Mouse (Mus musculus): Measurements from ENCODE around the gene Gmpr2. TPM values are rescaled to one million over a fixed set of nuclear protein-coding genes. Genes with fewer than 3 reads are reported as not detected.
A peak's percentile ranks its signal among the peaks of the same experiment; 100 is the strongest.

The Gmpr2 gene
- polyA plus RNA-seq, 1 experiment from 2014 or later = 62.2 TPM

GRCm38 (mm10) chr14:55642679-55643059 lies 29.1 kb upstream of the Gmpr2 start:
- Histone ChIP-seq H3K27me3 (ENCODE audit: control insufficient read depth, insufficient read depth, low read depth, low read length) (no peaks in the 10 kb centered on the region), H3K9me3 (ENCODE audit: control insufficient read depth, low read length) (no peaks in the 10 kb centered on the region), H3K27ac (ENCODE audit: low read length) (peak overlapping the region; percentile 97), H3K9ac (ENCODE audit: low read length) (peak overlapping the region; percentile 98), H3K4me2 (ENCODE audit: low read depth, low read length) (peak overlapping the region; percentile 87), H3K4me3 (ENCODE audit: low read length) (peak overlapping the region; percentile 96), H3K4me1 (replicated peaks; ENCODE audit: control insufficient read depth, insufficient read depth, low read length) (peaks cover 13% of the 10 kb centered on the region), H3K36me3 (ENCODE audit: control insufficient read depth, insufficient read depth, low read length) (peaks cover 32% of the 10 kb centered on the region)
- 0 out of 2 replicates have a peak, but pooled peaks have one; percentile 20 for ATAC-seq (ENCODE audit: low read depth)
- 12% methylated on average over 8 of the region's 8 CpGs for WGBS

GRCm38 (mm10) chr14:55643060-55643907 lies 28.5 kb upstream of the Gmpr2 start, which contains the start of gene Tm9sf1:
Gene Tm9sf1, minus strand, starts transcription at chr14:55643806.
- no peaks in the 10 kb centered on the region for H3K27me3 ChIP-seq (ENCODE audit: control insufficient read depth, insufficient read depth, low read depth, low read length)
- H3K36me3 ChIP-seq (ENCODE audit: control insufficient read depth, insufficient read depth, low read length) = peaks cover 26% of the 10 kb centered on the region
- no peaks in the 10 kb centered on the region for H3K9me3 ChIP-seq (ENCODE audit: control insufficient read depth, low read length)
- peaks cover 13% of the 10 kb centered on the region for H3K4me1 ChIP-seq (replicated peaks; ENCODE audit: control insufficient read depth, insufficient read depth, low read length)
- WGBS = under 1% methylated on average over 87 of the region's 89 CpGs
- peak within 1 kb of the TSS; percentile 96 for H3K4me3 ChIP-seq (ENCODE audit: low read length)
- peak; percentile 90 for ATAC-seq (ENCODE audit: low read depth)
- H3K9ac ChIP-seq (ENCODE audit: low read length) = peak within 1 kb of the TSS; percentile 98
- peak within 1 kb of the TSS; percentile 97 for H3K27ac ChIP-seq (ENCODE audit: low read length)
- H3K4me2 ChIP-seq (ENCODE audit: low read depth, low read length) = peak within 1 kb of the TSS; percentile 87

DNA sequence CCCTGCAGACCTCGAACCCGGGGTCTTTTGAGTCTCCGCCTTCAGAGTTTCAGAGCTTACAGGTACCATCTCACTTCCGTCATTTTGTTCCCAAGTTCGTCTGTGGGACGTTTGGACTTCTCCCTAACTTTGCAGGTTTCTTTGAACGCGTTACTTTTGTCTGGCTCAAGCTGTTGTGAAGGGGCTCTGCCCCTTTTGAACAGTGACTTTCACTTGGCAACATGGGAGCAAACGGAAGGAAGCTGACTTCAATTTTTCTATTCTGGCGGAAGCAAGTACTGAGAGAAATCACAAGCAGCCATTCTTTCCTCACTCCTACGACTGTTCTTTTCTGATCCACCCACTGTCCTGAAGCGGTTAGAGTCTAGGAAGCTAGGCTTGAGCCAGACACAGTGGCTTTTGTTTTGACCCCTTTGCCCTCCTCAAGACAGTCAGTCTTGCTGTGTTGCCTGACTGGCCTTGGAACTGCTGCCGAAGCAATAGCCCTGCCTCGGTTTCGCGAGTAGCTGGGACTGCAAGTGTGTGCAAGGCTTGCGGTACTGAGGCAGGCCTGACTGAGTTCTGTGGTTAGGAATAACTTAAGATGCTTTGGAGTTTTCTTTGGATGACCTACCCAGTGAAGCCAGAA lies 27.4 kb upstream of the Gmpr2 start:
- peak overlapping the region; percentile 98 for H3K9ac ChIP-seq (ENCODE audit: low read length)
- H3K27ac ChIP-seq (ENCODE audit: low read length) = peak overlapping the region; percentile 97
- peak overlapping the region; percentile 96 for H3K4me3 ChIP-seq (ENCODE audit: low read length)
- peak overlapping the region; percentile 87 for H3K4me2 ChIP-seq (ENCODE audit: low read depth, low read length)
- peaks cover 19% of the 10 kb centered on the region for H3K36me3 ChIP-seq (ENCODE audit: control insufficient read depth, insufficient read depth, low read length)
- WGBS = 14% methylated on average over 17 of the region's 17 CpGs
- H3K9me3 ChIP-seq (ENCODE audit: control insufficient read depth, low read length) = no peaks in the 10 kb centered on the region
- H3K4me1 ChIP-seq (replicated peaks; ENCODE audit: control insufficient read depth, insufficient read depth, low read length) = peaks cover 13% of the 10 kb centered on the region
- ATAC-seq (ENCODE audit: low read depth) = no peak
- H3K27me3 ChIP-seq (ENCODE audit: control insufficient read depth, insufficient read depth, low read depth, low read length) = no peaks in the 10 kb centered on the region

GRCm38 (mm10) chr14:55649884-55650283 lies 21.9 kb upstream of the Gmpr2 start, which contains the start of gene Tssk4:
Gene Tssk4, plus strand, starts transcription at chr14:55650184.
- no peak within 1 kb of the TSS for H3K4me2 ChIP-seq (ENCODE audit: low read depth, low read length)
- no peak within 1 kb of the TSS for H3K27ac ChIP-seq (ENCODE audit: low read length)
- no peaks in the 10 kb centered on the region for H3K36me3 ChIP-seq (ENCODE audit: control insufficient read depth, insufficient read depth, low read length)
- no peak within 1 kb of the TSS for H3K9ac ChIP-seq (ENCODE audit: low read length)
- no peaks in the 10 kb centered on the region for H3K9me3 ChIP-seq (ENCODE audit: control insufficient read depth, low read length)
- no peaks in the 10 kb centered on the region for H3K27me3 ChIP-seq (ENCODE audit: control insufficient read depth, insufficient read depth, low read depth, low read length)
- WGBS = 93% methylated on average over 2 of the region's 2 CpGs
- peaks cover 1% of the 10 kb centered on the region for H3K4me1 ChIP-seq (replicated peaks; ENCODE audit: control insufficient read depth, insufficient read depth, low read length)
- ATAC-seq (ENCODE audit: low read depth) = no peak
- H3K4me3 ChIP-seq (ENCODE audit: low read length) = no peak within 1 kb of the TSS

GRCm38 (mm10) chr14:55651528-55651927 lies 20.2 kb upstream of the Gmpr2 start:
- Histone ChIP-seq H3K27me3 (ENCODE audit: control insufficient read depth, insufficient read depth, low read depth, low read length) (no peaks in the 10 kb centered on the region), H3K4me1 (replicated peaks; ENCODE audit: control insufficient read depth, insufficient read depth, low read length) (no peaks in the 10 kb centered on the region), H3K9ac (ENCODE audit: low read length) (no peak overlapping the region), H3K4me2 (ENCODE audit: low read depth, low read length) (no peak overlapping the region), H3K27ac (ENCODE audit: low read length) (no peak overlapping the region), H3K9me3 (ENCODE audit: control insufficient read depth, low read length) (no peaks in the 10 kb centered on the region), H3K4me3 (ENCODE audit: low read length) (no peak overlapping the region), H3K36me3 (ENCODE audit: control insufficient read depth, insufficient read depth, low read length) (no peaks in the 10 kb centered on the region)
- no peak for ATAC-seq (ENCODE audit: low read depth)
- WGBS = 81% methylated on average over 7 of the region's 7 CpGs

DNA sequence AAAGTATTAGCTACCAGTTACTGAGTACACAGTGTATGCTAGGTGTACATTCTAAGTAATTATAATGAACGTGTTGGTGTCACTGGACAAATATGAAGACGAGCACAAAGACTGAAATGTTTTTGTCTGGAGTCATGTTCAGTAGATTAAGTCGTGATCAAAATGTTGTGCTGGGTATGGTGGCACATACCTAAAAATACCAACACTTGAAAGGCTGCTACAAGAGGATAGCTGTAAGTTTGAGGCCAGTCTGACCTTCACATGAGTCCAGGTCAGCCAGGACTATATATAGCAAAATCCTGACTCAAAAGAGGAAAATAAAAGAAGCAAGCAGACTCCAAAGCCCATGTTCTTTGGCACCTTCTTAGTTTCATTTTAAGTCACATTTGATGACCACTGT lies 14.8 kb upstream of the Gmpr2 start:
- no peaks in the 10 kb centered on the region for H3K9me3 ChIP-seq (ENCODE audit: control insufficient read depth, low read length)
- no peak overlapping the region for H3K27ac ChIP-seq (ENCODE audit: low read length)
- H3K4me1 ChIP-seq (replicated peaks; ENCODE audit: control insufficient read depth, insufficient read depth, low read length) = peaks cover 11% of the 10 kb centered on the region
- H3K36me3 ChIP-seq (ENCODE audit: control insufficient read depth, insufficient read depth, low read length) = peaks cover 8% of the 10 kb centered on the region; the same call in 1 of the 2 replicates
- H3K4me2 ChIP-seq (ENCODE audit: low read depth, low read length) = no peak overlapping the region
- no peak for ATAC-seq (ENCODE audit: low read depth)
- no peak overlapping the region for H3K9ac ChIP-seq (ENCODE audit: low read length)
- 77% methylated on average over 3 of the region's 3 CpGs for WGBS
- no peak overlapping the region for H3K4me3 ChIP-seq (ENCODE audit: low read length)
- H3K27me3 ChIP-seq (ENCODE audit: control insufficient read depth, insufficient read depth, low read depth, low read length) = no peaks in the 10 kb centered on the region

DNA sequence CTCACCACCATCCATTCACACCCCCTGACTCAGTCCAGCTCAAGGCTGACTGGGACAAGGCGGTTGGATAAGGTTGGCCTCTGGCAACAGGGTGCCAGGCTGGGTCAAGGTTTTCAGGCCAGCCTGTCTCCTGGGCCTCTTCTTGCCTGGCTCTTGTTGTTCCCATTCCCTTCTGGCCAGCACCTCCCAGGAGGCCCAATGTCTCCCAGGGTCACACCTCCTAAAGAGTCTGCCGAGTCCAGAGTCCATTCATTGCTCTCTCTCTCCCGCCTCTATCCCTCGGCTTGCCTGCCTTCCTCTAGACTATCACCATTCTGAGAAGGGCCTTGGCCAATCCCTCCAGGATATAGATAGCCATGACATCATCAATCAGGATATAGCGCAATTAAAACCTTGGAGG lies 13.7 kb upstream of the Gmpr2 start:
- H3K36me3 ChIP-seq (ENCODE audit: control insufficient read depth, insufficient read depth, low read length) = peaks cover 14% of the 10 kb centered on the region; the same call in 1 of the 2 replicates
- no peaks in the 10 kb centered on the region for H3K9me3 ChIP-seq (ENCODE audit: control insufficient read depth, low read length)
- H3K4me1 ChIP-seq (replicated peaks; ENCODE audit: control insufficient read depth, insufficient read depth, low read length) = peaks cover 11% of the 10 kb centered on the region
- WGBS = 84% methylated on average over 5 of the region's 5 CpGs
- no peak overlapping the region for H3K27ac ChIP-seq (ENCODE audit: low read length)
- no peaks in the 10 kb centered on the region for H3K27me3 ChIP-seq (ENCODE audit: control insufficient read depth, insufficient read depth, low read depth, low read length)
- no peak overlapping the region for H3K9ac ChIP-seq (ENCODE audit: low read length)
- no peak for ATAC-seq (ENCODE audit: low read depth)
- no peak overlapping the region for H3K4me2 ChIP-seq (ENCODE audit: low read depth, low read length)
- no peak overlapping the region for H3K4me3 ChIP-seq (ENCODE audit: low read length)

DNA sequence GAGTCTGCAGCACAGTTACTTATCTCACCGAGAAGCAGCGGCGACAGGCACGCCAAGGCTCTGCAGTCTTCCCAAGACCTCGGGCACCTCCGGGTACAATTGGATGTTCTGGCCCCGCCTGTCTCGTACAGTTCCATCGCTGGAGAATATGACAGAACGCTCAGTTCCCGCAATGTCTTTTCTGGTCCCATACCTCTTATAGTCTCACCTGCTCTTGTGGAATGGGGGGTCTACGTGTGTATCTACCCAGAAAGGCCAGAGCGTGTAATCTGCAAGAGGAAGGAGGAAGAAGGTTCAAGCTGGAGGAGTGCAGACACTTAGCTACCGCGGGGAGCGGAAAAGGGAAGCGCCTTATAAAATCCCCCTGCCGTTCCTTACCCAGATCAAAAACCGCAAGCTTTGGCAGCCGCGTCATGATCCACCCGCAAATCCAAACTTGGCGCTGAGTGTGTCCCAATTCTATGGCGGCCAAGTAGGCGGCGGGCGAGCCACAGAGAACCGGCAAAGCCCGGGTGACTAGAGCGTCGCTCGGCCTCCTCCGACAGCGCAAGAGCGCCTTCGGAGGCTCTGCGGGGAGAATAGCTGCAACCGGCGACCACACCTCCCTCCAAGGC lies 11.7 kb upstream of the Gmpr2 start, which contains the start of gene Mdp1:
Gene Mdp1, minus strand, starts transcription at position 549 of the 614 bp plus-strand sequence.
- peaks cover 19% of the 10 kb centered on the region for H3K36me3 ChIP-seq (ENCODE audit: control insufficient read depth, insufficient read depth, low read length)
- peak within 1 kb of the TSS; percentile 61 for H3K4me2 ChIP-seq (ENCODE audit: low read depth, low read length)
- H3K9ac ChIP-seq (ENCODE audit: low read length) = peak within 1 kb of the TSS; percentile 70
- no peaks in the 10 kb centered on the region for H3K27me3 ChIP-seq (ENCODE audit: control insufficient read depth, insufficient read depth, low read depth, low read length)
- H3K4me1 ChIP-seq (replicated peaks; ENCODE audit: control insufficient read depth, insufficient read depth, low read length) = peaks cover 11% of the 10 kb centered on the region
- H3K9me3 ChIP-seq (ENCODE audit: control insufficient read depth, low read length) = no peaks in the 10 kb centered on the region
- H3K27ac ChIP-seq (ENCODE audit: low read length) = peak within 1 kb of the TSS; percentile 26
- peak within 1 kb of the TSS; percentile 75 for H3K4me3 ChIP-seq (ENCODE audit: low read length)
- 0% methylated on average over 39 of the region's 39 CpGs for WGBS
- peak; percentile 97 for ATAC-seq (ENCODE audit: low read depth)

GRCm38 (mm10) chr14:55660636-55661035 lies 11.1 kb upstream of the Gmpr2 start:
- Histone ChIP-seq H3K4me2 (ENCODE audit: low read depth, low read length) (peak overlapping the region; percentile 61), H3K36me3 (ENCODE audit: control insufficient read depth, insufficient read depth, low read length) (peaks cover 19% of the 10 kb centered on the region), H3K4me3 (ENCODE audit: low read length) (peak overlapping the region; percentile 75), H3K9me3 (ENCODE audit: control insufficient read depth, low read length) (no peaks in the 10 kb centered on the region), H3K9ac (ENCODE audit: low read length) (peak overlapping the region; percentile 70), H3K27me3 (ENCODE audit: control insufficient read depth, insufficient read depth, low read depth, low read length) (no peaks in the 10 kb centered on the region), H3K27ac (ENCODE audit: low read length) (0 out of 2 replicates have a peak overlapping the region, but pooled peaks have one; percentile 9), H3K4me1 (replicated peaks; ENCODE audit: control insufficient read depth, insufficient read depth, low read length) (peaks cover 11% of the 10 kb centered on the region)
- 46% methylated on average over 2 of the region's 2 CpGs for WGBS
- peak; percentile 5; the same call in 1 of the 2 replicates for ATAC-seq (ENCODE audit: low read depth)

Data from lung, embryonic 16.5 days (tissue).